Mouse (Mus musculus): Measurements from ENCODE around the gene F3. TPM values are rescaled to one million over a fixed set of nuclear protein-coding genes. Genes with fewer than 3 reads are reported as not detected.

The F3 gene
- polyA plus RNA-seq, 1 experiment = 47.3 TPM

DNA sequence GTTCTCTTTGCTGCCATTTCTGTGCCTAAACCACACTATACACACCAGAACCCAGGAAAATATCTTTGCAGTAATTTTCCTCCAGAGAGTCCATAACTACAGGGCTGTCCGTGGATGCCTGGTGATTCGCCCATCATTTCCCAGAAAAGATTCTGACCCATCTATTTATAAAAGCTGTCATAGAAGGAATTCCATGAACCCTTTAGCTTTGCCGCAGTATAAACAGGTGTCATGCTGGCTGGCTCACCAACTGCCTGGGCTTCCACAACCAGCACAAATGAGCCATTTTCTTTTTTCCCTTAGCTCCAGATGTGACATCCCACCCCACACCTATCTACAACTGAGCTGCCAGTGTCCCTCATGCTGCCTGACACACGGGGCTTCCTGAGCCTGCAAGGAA is 38.8 kb upstream of the F3 start:
- Histone ChIP-seq H3K27ac (ENCODE audit: insufficient read depth, low read length) (no peak overlapping the region), H3K4me1 (ENCODE audit: control insufficient read depth, insufficient read depth, low read length) (no peaks in the 10 kb centered on the region), H3K27me3 (ENCODE audit: control insufficient read depth, insufficient read depth, low read length, poor library complexity, severe bottlenecking) (no peaks in the 10 kb centered on the region), H3K36me3 (ENCODE audit: control insufficient read depth, insufficient read depth, low read length, poor library complexity, severe bottlenecking) (no peaks in the 10 kb centered on the region), H3K9ac (ENCODE audit: low read depth, poor library complexity, severe bottlenecking) (no peak overlapping the region), H3K4me3 (ENCODE audit: low read depth, low read length) (no peak overlapping the region), H3K9me3 (replicated peaks; ENCODE audit: control insufficient read depth, insufficient read depth, low read length, poor library complexity, severe bottlenecking) (no peaks in the 10 kb centered on the region)
- TF ChIP-seq POLR2A (IDR thresholded peaks at IDR 0.05; ENCODE audit: insufficient read depth, low read length) (no peak), CTCF (IDR thresholded peaks at IDR 0.05; ENCODE audit: low read depth, low read length) (no peak), EP300 (IDR thresholded peaks at IDR 0.05; ENCODE audit: insufficient read depth, low read depth, low read length) (no peak)

DNA sequence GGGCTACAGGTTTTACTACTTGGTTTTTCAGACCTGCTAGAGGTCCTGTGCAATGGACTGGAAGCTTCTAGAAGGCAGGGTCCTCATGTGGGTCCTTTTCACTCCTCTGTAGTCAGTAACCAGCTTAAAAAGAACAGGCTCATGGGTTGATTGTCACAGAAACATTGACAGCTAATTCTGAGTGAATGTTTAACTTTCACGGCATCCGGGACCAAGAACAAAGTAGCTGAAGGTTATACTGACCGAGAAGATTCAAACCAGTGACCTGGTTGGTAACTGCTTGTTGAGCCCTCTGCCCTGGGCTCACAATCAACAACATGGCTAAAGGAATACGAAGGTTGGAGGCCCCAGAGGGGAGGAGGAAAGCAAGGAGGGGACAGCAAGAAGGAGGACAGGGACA is 38.4 kb upstream of the F3 start:
- Histone ChIP-seq H3K27ac (ENCODE audit: insufficient read depth, low read length) (no peak overlapping the region), H3K36me3 (ENCODE audit: control insufficient read depth, insufficient read depth, low read length, poor library complexity, severe bottlenecking) (no peaks in the 10 kb centered on the region), H3K27me3 (ENCODE audit: control insufficient read depth, insufficient read depth, low read length, poor library complexity, severe bottlenecking) (no peaks in the 10 kb centered on the region), H3K9ac (ENCODE audit: low read depth, poor library complexity, severe bottlenecking) (no peak overlapping the region), H3K4me3 (ENCODE audit: low read depth, low read length) (no peak overlapping the region), H3K9me3 (replicated peaks; ENCODE audit: control insufficient read depth, insufficient read depth, low read length, poor library complexity, severe bottlenecking) (no peaks in the 10 kb centered on the region), H3K4me1 (ENCODE audit: control insufficient read depth, insufficient read depth, low read length) (no peaks in the 10 kb centered on the region)
- no peak for TF ChIP-seq POLR2A (IDR thresholded peaks at IDR 0.05; ENCODE audit: insufficient read depth, low read length)
- TF ChIP-seq CTCF (IDR thresholded peaks at IDR 0.05; ENCODE audit: low read depth, low read length) = no peak
- TF ChIP-seq EP300 (IDR thresholded peaks at IDR 0.05; ENCODE audit: insufficient read depth, low read depth, low read length) = no peak

- no peak overlapping the region for H3K27ac ChIP-seq (ENCODE audit: insufficient read depth, low read length)
Observed at GRCm38 (mm10) chr3:121685985-121686384, 37.4 kb upstream of the F3 start.

GRCm38 (mm10) chr3:121686408-121686911 is 36.9 kb upstream of the F3 start:
- Histone ChIP-seq H3K4me1 (ENCODE audit: control insufficient read depth, insufficient read depth, low read length) (no peaks in the 10 kb centered on the region), H3K27ac (ENCODE audit: insufficient read depth, low read length) (no peak overlapping the region), H3K27me3 (ENCODE audit: control insufficient read depth, insufficient read depth, low read length, poor library complexity, severe bottlenecking) (no peaks in the 10 kb centered on the region), H3K9ac (ENCODE audit: low read depth, poor library complexity, severe bottlenecking) (no peak overlapping the region), H3K36me3 (ENCODE audit: control insufficient read depth, insufficient read depth, low read length, poor library complexity, severe bottlenecking) (no peaks in the 10 kb centered on the region), H3K4me3 (ENCODE audit: low read depth, low read length) (no peak overlapping the region), H3K9me3 (replicated peaks; ENCODE audit: control insufficient read depth, insufficient read depth, low read length, poor library complexity, severe bottlenecking) (no peaks in the 10 kb centered on the region)
- no peak for TF ChIP-seq POLR2A (IDR thresholded peaks at IDR 0.05; ENCODE audit: insufficient read depth, low read length)
- TF ChIP-seq EP300 (IDR thresholded peaks at IDR 0.05; ENCODE audit: insufficient read depth, low read depth, low read length) = no peak
- no peak for TF ChIP-seq CTCF (IDR thresholded peaks at IDR 0.05; ENCODE audit: low read depth, low read length)

More at GRCm38 (mm10) chr3:121685985-121686384, 37.4 kb upstream of the F3 start:
- TF ChIP-seq CTCF (IDR thresholded peaks at IDR 0.05; ENCODE audit: low read depth, low read length) (no peak), POLR2A (IDR thresholded peaks at IDR 0.05; ENCODE audit: insufficient read depth, low read length) (no peak)
- H3K9me3 ChIP-seq (replicated peaks; ENCODE audit: control insufficient read depth, insufficient read depth, low read length, poor library complexity, severe bottlenecking) = no peaks in the 10 kb centered on the region
- H3K9ac ChIP-seq (ENCODE audit: low read depth, poor library complexity, severe bottlenecking) = no peak overlapping the region
- H3K36me3 ChIP-seq (ENCODE audit: control insufficient read depth, insufficient read depth, low read length, poor library complexity, severe bottlenecking) = no peaks in the 10 kb centered on the region
- H3K27me3 ChIP-seq (ENCODE audit: control insufficient read depth, insufficient read depth, low read length, poor library complexity, severe bottlenecking) = no peaks in the 10 kb centered on the region
- H3K4me3 ChIP-seq (ENCODE audit: low read depth, low read length) = no peak overlapping the region
- H3K4me1 ChIP-seq (ENCODE audit: control insufficient read depth, insufficient read depth, low read length) = no peaks in the 10 kb centered on the region

DNA sequence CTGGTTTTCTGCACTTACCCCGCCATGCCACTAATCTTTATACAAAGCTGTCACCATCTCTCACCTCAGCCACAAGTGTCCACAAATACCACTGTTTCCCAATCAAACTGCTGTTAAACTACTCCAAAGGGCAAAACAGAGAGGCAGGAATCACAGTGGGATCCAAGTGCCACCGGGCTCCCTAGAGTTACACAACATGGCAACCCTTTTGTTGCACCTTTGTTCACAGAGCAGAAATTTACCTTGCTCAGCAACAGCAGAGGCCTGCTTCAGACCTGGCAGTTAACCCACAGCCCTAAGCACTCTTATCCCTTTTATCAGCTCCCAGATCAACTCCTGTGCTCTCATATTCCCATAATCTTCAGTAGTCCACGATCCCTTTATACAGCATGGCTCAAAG is 35.6 kb upstream of the F3 start:
- Histone ChIP-seq H3K36me3 (ENCODE audit: control insufficient read depth, insufficient read depth, low read length, poor library complexity, severe bottlenecking) (no peaks in the 10 kb centered on the region), H3K4me3 (ENCODE audit: low read depth, low read length) (no peak overlapping the region), H3K27ac (ENCODE audit: insufficient read depth, low read length) (no peak overlapping the region), H3K27me3 (ENCODE audit: control insufficient read depth, insufficient read depth, low read length, poor library complexity, severe bottlenecking) (no peaks in the 10 kb centered on the region), H3K9ac (ENCODE audit: low read depth, poor library complexity, severe bottlenecking) (no peak overlapping the region), H3K4me1 (ENCODE audit: control insufficient read depth, insufficient read depth, low read length) (no peaks in the 10 kb centered on the region), H3K9me3 (replicated peaks; ENCODE audit: control insufficient read depth, insufficient read depth, low read length, poor library complexity, severe bottlenecking) (no peaks in the 10 kb centered on the region)
- TF ChIP-seq CTCF (IDR thresholded peaks at IDR 0.05; ENCODE audit: low read depth, low read length) (no peak), POLR2A (IDR thresholded peaks at IDR 0.05; ENCODE audit: insufficient read depth, low read length) (no peak), EP300 (IDR thresholded peaks at IDR 0.05; ENCODE audit: insufficient read depth, low read depth, low read length) (no peak)

- Histone ChIP-seq H3K4me1 (ENCODE audit: control insufficient read depth, insufficient read depth, low read length) (no peaks in the 10 kb centered on the region), H3K9me3 (replicated peaks; ENCODE audit: control insufficient read depth, insufficient read depth, low read length, poor library complexity, severe bottlenecking) (no peaks in the 10 kb centered on the region), H3K36me3 (ENCODE audit: control insufficient read depth, insufficient read depth, low read length, poor library complexity, severe bottlenecking) (no peaks in the 10 kb centered on the region), H3K27ac (ENCODE audit: insufficient read depth, low read length) (no peak overlapping the region), H3K4me3 (ENCODE audit: low read depth, low read length) (no peak overlapping the region), H3K9ac (ENCODE audit: low read depth, poor library complexity, severe bottlenecking) (no peak overlapping the region), H3K27me3 (ENCODE audit: control insufficient read depth, insufficient read depth, low read length, poor library complexity, severe bottlenecking) (no peaks in the 10 kb centered on the region)
- TF ChIP-seq CTCF (IDR thresholded peaks at IDR 0.05; ENCODE audit: low read depth, low read length) (no peak), POLR2A (IDR thresholded peaks at IDR 0.05; ENCODE audit: insufficient read depth, low read length) (no peak), EP300 (IDR thresholded peaks at IDR 0.05; ENCODE audit: insufficient read depth, low read depth, low read length) (no peak)
Observed at GRCm38 (mm10) chr3:121689029-121689428, 34.3 kb upstream of the F3 start.

All from ES-Bruce4 (cell line).